Mouse (Mus musculus) spleen, embryonic (tissue): ENCODE measurements around the gene Gm5105.

Source experiments
- CTCF ChIA-PET: fragments of 350-600 bp; sonication (Branson Sonifier 250); formaldehyde crosslinking; loops from one replicate; lab custom pipeline; 2022; lab: Charles Lee

Gene Gm5105

DNA sequence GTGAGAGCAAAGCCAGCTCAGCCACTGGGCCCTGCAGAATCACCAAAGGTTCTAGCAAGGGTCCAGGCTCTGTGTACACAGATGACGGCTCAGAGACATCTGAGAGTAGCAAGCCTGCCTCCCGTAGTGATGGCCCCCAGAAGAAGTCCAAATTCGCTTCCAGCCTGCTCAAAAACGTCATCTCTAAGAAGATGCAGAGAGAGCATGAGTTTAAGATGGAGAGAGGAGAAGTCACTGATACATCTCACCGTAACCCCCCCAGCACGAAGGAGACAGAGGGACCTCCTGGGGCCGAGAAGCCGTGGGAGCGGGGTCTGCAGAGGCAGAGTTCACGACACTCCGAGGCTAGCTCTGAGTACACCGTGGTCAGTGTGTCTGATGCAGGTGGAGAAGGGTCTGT, at the start of gene Gm5105:
TSS of gene Gm5105 (minus strand) at position 101 of the 400 bp plus-strand sequence.
- CTCF ChIA-PET = no interaction called here

DNA sequence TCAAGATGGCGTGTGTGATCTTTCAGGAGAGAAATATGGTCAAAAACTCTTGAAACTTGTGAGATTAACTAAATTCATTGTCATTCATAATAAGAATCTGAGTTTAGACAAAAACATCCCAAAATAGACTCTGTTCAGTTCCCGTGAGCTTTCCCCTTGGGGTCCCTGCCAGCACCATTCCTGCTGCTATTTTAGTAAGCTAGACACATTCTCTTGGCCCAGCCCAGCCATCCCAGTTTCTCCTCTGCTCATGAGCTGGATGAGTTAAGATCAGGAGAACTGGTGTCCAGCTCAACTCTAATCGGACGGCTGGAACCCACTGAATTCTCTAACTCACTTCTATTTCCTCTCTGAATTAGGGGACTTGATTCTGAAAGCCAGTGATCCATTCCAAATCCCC, 49.7 kb upstream of the Gm5105 start:
- CTCF ChIA-PET = no interaction called here

- CTCF ChIA-PET = no interaction called here
Measured at GRCm38 (mm10) chr3:138114106-138114505, 46.9 kb upstream of the Gm5105 start.

DNA sequence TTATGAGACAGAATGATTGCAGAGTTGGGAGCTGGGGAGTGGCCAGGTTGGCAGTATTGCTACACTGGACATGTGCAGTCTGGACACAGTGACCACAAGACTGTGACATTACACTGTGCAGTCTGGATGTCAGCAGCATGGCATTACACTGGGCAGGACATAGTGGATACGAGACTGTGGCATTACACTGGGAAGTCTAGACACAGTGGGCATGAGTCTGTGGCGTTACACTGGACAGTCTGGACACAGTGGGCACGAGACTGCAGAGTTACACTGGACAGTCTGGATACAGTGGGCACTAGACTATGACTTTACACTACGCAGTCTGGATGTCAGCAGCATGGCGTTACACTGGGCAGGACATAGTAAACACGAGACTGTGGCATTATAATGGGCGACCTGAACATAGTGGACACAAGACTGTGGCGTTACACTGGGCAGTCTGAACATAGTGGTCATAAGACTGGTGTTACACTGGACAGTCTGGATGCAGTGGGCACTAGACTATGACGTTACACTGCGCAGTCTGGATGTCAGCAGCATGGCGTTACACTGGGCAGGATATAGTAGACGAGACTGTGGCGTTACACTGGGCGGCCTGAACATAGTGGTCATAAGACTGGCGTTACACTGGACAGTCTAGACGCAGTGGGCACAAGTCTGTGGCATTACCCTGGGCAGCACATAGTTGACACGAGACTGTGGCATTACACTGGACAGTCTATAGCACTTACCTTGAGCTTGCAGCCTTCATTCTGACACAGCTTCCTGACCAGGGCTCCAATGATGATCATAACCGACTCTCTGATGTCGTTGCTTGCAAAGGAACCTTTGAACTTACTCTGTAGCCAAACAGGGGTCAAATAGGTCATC, 44.0 kb upstream of the Gm5105 start:
- CTCF ChIA-PET = no interaction called here

GRCm38 (mm10) chr3:138106887-138107286, 39.7 kb upstream of the Gm5105 start:
- CTCF ChIA-PET = no interaction called here

DNA sequence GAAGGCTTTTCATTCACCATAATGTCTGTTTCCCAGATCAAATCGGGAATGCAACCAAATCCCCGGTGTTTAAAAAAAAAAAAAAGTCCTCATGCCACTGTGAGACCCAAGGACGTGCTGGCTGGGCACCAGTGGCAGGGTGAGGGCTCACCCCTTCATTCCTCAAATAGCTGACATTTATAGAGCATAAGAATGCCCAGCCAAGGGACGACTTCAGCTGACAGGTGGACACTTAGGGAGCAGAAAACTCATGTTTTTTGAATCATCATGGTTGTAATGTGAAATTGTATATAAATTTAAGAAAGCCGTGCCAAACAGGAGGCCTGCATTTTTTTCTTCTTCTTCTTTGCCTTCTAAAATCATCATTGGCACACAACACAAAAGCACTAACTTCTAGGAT, 37.9 kb upstream of the Gm5105 start:
- CTCF ChIA-PET = no interaction called here

GRCm38 (mm10) chr3:138103690-138104089, 36.5 kb upstream of the Gm5105 start:
- CTCF ChIA-PET = no interaction called here

DNA sequence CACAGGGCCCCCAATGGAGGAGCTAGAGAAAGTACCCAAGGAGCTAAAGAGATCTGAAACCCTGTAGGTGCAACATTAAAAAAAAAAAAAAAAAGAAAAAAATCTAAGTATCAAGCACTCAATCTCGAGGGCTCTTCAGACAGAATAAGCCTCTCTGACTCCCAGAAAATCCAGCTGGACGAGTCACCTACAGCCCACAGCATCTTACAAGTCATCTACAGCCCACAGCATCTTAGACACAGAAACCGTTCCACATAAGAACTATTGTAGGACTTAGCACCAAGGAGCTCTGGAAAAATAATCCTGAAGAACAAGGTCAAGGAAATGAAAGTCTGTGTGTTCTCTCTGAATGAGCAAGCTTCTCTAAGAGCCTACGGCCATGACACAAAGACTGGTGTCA, 34.7 kb upstream of the Gm5105 start:
- CTCF ChIA-PET = interaction anchor here (0.6 kb wide), 1 partner anchor 257 kb away, joined by 4 read pairs; no protein-coding TSS in a partner anchor

DNA sequence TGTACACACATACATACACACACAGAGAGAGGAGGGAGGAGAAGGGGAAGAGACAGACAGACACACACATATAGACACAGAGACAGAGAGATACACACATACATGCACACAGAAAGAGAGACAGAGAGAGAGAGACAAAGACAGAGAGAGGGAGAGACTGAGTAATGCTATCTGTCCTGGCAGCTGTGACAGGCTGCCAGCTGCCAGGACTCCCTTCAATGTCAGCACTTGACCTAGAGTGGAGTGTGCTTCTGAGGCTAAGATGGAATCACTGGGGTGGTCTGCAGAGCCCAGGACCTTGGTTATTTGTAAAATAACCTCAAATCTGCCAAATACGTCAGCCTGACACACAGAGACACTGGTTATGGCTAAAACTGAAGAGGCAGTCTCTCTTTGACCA, 30.5 kb upstream of the Gm5105 start:
- CTCF ChIA-PET = no interaction called here

DNA sequence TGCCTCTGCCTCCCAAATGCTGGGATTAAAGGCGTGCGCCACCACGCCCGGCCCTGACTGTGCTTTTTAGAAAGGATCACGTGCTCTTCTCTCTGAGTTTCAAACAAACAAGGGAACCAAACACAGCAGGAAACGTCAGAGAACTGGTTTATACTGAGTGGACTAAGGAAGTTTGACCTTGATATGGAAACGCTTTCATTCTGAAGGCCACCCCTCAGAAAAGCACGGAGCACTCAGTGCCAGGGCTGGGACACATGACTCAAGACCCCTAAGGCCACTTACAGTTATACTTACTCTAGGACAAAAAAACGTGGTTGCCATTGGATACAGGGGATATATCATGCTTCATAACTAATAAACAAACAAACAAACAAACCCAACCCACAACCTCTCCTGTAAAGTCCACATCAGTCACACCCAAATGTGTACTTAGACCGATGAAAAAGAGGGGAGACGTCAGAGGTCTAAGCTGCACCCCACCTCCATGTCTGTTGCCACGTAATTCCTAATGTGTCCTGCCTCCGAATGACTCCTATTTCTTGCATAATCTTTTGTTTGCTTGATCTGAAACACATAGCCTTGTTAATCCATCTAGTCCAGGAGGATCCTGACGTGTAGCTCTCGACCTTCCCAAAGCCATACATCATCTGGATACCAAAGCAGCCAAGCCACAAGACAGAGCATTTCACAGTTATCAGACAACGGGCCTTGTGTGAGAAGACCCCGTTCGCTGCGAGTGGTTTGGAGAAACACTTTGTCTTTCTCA, 29.3 kb upstream of the Gm5105 start:
- CTCF ChIA-PET = no interaction called here

DNA sequence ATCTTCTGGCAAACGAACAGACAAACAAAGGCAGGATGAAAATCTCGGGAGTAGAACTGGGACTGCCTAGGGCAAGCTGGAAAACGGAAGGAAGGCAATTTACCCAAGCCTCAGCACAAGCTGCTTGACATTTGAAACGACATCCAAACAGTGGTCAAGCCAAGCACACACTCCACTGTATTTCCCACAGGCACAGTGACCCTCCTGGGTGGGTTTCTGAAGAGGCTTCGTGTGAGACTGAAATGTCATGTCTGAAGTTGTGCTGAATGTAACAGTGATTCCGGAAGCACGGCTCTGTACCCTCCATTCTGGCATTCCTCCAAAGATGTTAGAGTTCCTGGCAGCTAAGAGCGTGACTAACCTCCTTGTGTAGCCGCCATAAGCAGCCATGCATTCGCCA, 28.5 kb upstream of the Gm5105 start:
- CTCF ChIA-PET = no interaction called here

DNA sequence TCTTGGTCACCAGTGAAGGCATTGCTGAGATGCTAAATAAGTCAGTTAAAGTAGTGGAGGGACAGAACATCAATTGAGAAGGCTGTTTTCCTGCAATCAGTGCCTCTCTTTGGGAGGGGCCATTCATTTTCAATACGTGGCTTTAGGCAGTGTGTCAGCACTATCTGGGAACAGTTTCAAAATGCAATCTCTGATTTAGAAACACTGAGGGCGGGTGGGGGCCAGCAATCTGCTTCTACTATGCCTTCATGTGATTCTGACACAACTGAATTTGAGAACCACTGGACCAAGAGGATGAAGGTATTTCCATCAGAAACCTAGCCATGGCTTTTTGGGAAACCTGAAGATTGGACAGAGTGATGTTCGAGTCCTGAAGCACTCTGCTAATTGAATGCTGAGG, 28.1 kb upstream of the Gm5105 start:
- CTCF ChIA-PET = no interaction called here

DNA sequence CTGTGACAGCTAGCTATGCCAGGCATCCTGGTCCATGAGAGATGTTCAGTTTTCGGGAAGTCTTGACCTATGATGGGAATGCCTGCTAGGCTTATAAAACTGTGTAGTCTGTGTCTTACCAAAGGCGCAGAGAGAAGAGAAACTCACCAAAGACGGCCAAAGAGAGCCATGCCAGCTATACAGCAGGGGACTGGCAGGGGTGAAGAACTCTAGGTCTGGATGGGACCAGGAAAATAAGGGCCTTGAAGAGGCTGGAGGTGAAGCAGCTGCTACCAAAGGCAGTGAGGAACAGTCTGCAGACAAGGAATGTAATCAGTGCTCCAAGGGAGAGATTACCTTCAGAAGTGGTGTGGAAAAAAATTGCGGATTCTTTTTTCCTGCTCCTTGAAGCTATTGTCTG, 16.7 kb upstream of the Gm5105 start:
- CTCF ChIA-PET = no interaction called here

- CTCF ChIA-PET = no interaction called here
Measured at GRCm38 (mm10) chr3:138083073-138083637, 16.0 kb upstream of the Gm5105 start.

DNA sequence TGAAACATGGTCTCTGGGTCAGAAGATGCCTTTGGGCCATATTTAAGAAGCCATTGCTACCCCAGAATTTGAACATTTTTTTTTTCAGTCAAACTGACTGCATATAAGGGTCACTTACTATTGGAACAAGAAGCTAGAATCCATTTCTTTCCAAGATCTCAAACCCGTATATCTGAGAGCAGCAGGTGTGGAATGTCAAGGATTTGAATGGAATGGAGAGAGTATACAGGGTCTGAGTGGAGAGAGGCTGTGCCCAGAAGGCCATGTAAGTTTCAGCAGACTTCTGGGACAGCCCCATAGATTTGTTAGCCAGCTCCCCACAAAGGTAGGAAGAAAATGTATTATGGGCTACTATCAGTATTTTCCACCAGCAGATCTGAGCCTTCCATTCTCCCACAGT, 11.5 kb upstream of the Gm5105 start:
- CTCF ChIA-PET = no interaction called here

DNA sequence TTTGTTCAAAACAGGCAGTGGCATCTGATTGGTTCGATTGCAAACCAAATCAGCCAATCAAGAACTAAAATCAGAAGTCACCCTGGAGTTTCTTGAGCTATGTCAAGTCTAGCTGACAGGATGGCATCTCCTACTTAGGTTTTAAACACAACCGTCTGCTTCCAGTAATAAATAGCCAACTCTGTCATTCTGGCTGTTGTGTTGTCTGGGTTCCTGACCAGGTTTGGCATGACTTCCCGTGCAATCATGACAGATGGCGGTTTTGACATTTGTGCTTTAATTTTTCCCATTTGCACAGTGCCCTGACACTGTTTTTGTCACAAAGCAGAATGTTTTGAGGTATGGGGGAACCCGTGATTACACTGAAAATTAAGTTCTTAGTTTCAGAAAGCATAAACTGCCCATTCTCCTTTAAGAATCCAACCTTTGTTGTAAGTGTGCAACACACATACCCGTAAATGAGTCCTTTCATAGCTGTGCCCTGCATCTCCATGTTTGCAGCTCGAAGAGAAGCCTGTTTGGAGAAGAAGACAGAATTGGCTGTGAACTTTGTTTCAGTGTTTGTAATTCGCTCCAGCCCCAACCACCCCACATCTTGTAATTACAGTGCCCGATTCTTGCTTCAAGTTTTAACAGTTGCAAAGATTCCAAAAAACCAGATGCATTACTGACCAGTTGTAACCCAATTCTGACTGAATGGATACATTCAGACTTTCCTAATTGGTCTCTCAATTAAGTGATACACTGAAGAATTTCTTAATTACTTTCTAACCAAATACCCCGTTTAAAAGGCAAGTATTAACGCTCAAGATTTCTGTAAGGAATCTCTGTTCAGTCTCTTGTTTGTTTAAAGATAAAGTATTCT, 10.5 kb upstream of the Gm5105 start:
- CTCF ChIA-PET = no interaction called here

GRCm38 (mm10) chr3:138075209-138075608, 8.0 kb upstream of the Gm5105 start:
- CTCF ChIA-PET = no interaction called here

GRCm38 (mm10) chr3:138074214-138074613, 7.0 kb upstream of the Gm5105 start:
- CTCF ChIA-PET = no interaction called here

DNA sequence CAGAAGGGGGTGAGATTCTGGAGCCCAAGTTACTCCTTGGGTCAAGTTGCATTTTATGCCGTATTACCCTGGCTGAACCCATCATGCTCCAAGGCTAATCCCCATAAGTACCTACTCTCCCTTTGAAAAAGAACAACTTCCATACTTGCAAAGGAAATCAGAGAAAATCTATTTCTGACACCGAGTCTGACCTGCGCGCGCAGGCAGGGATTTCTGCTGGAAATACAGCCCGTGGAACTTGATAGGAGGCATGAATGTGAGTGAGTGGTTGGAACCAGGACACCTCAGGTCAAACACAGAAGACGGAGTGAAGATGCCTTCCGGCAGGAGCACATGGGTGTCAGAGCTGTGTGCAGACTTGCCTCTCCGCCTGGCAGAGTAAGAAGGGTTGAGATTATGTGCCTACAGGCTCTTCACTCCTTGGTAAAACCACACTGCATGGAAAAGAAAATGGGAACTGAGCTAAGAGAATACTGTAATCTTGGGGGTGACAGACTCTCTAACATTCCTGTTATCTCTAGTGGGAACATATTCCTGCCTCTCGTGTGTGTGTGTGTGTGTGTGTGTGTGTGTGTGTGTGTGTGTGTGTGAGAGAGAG, 4.4 kb upstream of the Gm5105 start:
- CTCF ChIA-PET = no interaction called here

DNA sequence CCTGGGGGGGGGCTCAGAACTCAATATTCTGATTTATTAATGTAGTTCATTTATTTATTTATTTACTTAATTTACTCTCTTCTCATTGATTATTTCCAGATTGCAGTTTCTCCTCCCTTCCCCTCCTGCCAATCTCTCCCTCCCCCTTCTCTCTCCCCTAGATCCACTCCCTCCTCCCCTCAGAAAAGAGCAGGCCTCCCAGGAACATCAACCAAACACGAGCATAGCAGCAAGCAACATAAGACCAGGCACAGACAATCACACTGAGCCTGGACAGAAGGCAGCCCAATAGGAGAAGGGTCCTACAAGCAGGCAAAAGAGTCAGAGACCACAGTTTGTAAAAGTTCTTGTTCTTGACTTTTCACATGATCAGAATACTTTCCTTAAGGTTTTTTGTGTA, 3.8 kb upstream of the Gm5105 start:
- CTCF ChIA-PET = no interaction called here
